Mouse (Mus musculus) stomach, embryonic 16.5 days (tissue): ENCODE results near the gene Hlx. TPM values are rescaled to one million over a fixed set of nuclear protein-coding genes. Genes with fewer than 3 reads are reported as not detected.

Experiments
- ATAC-seq: fragments of 200-750 bp; cut with Nextera tagmentation; 2 replicates; pipeline ENCODE4 v1.8.0; 2017; ENCODE audit warnings: moderate number of reproducible peaks, moderate TSS enrichment; ENCODE audit not compliant: insufficient read depth, low FRiP score
- H3K27ac ChIP-seq: fragments of 300-500 bp; sonication (generic); 2 replicates; pipeline ENCODE4 v1.5.1; 2014; ENCODE audit warnings: low read length
- H3K27me3 ChIP-seq: fragments of 300-500 bp; sonication (generic); 2 replicates; pipeline ENCODE4 v1.6.1; 2014; ENCODE audit warnings: low read length, control low read depth, mixed read lengths; ENCODE audit not compliant: control insufficient read depth, insufficient read depth
- H3K36me3 ChIP-seq: fragments of 300-500 bp; sonication (generic); 2 replicates; pipeline ENCODE4 v1.6.1; 2014; ENCODE audit warnings: low read length; ENCODE audit not compliant: control insufficient read depth, insufficient read depth
- H3K4me1 ChIP-seq: fragments of 300-500 bp; sonication (generic); 2 replicates; pipeline ENCODE4 v1.6.1; 2014; ENCODE audit warnings: low read length, control low read depth, mixed read lengths; ENCODE audit not compliant: control insufficient read depth, insufficient read depth
- H3K4me2 ChIP-seq: fragments of 300-500 bp; sonication (generic); 2 replicates; pipeline ENCODE4 v1.6.1; 2014; ENCODE audit warnings: low read depth, low read length, mixed read lengths
- H3K4me3 ChIP-seq: fragments of 300-500 bp; sonication (generic); replicated peaks from 2 replicates; pipeline ENCODE4 v1.5.1; 2014; ENCODE audit warnings: mild to moderate bottlenecking, low read length
- H3K9ac ChIP-seq: fragments of 300-500 bp; sonication (generic); 2 replicates; pipeline ENCODE4 v1.6.1; 2014; ENCODE audit warnings: low read length
- H3K9me3 ChIP-seq: fragments of 300-500 bp; sonication (generic); replicated peaks from 2 replicates; pipeline ENCODE4 v1.6.1; 2016; ENCODE audit warnings: low read length, control low read depth; ENCODE audit not compliant: control insufficient read depth
- WGBS: fragments of 180-500 bp; shearing (Covaris S2); extraction: QIAGEN DNeasy Blood & Tissue Kit; methylation state at CpG from one replicate; pipeline ENCODE4 v1.1.7; 2014; 5-methylcytosine and 5-hydroxymethylcytosine counted together
- polyA plus RNA-seq: library from polyadenylated mRNA; unstranded; fragments of >200 nt; fragmentation: Nextera tagmentation; extraction: Ambion mirVana; gene quantifications from 2 replicates; pipeline ENCODE4 v1.2.1, GENCODE M21; 2015

Gene Hlx
- polyA plus RNA-seq, 1 experiment from 2014 or later = 8.3 TPM

GRCm38 (mm10) chr1:184763866-184764265 lies 31.4 kb upstream of the Hlx start:
- H3K4me2 ChIP-seq = no peak overlapping the region
- no peaks in the 10 kb centered on the region for H3K27me3 ChIP-seq
- no peak for ATAC-seq
- no peak overlapping the region for H3K27ac ChIP-seq
- H3K36me3 ChIP-seq = no peaks in the 10 kb centered on the region
- H3K9me3 ChIP-seq = no peaks in the 10 kb centered on the region
- no peak overlapping the region for H3K4me3 ChIP-seq
- no peak overlapping the region for H3K9ac ChIP-seq
- 41% methylated on average over 3 of the region's 3 CpGs for WGBS
- no peaks in the 10 kb centered on the region for H3K4me1 ChIP-seq

DNA sequence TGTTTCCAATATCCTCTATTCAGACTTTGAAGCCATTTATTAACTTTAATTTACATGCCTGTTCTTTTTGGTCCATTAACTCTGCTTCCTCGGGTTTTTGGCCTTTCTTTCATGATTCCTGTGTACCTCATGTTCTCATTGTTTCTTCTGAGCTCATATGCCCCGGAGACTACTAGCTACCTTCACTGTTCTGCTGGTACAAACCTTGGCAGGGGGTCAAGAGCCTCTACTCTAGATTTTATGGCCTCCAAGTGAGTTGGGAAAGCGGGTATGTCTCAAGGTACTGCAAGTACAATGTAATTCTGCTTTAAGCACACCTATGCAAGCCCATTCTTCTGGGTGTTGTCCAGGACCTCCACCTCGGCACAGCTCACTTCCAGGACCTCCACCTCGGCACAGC lies 30.5 kb upstream of the Hlx start:
- no peaks in the 10 kb centered on the region for H3K4me1 ChIP-seq
- H3K9me3 ChIP-seq = no peaks in the 10 kb centered on the region
- WGBS = 73% methylated on average over 5 of the region's 5 CpGs
- H3K9ac ChIP-seq = no peak overlapping the region
- no peaks in the 10 kb centered on the region for H3K36me3 ChIP-seq
- no peak for ATAC-seq
- no peak overlapping the region for H3K4me3 ChIP-seq
- H3K27me3 ChIP-seq = no peaks in the 10 kb centered on the region
- no peak overlapping the region for H3K4me2 ChIP-seq
- H3K27ac ChIP-seq = no peak overlapping the region

- H3K27ac ChIP-seq = no peak overlapping the region
- H3K4me1 ChIP-seq = no peaks in the 10 kb centered on the region
- no peaks in the 10 kb centered on the region for H3K36me3 ChIP-seq
- no peak overlapping the region for H3K4me2 ChIP-seq
- H3K4me3 ChIP-seq = no peak overlapping the region
- ATAC-seq = no peak
- WGBS = 65% methylated on average over 4 of the region's 4 CpGs
- no peaks in the 10 kb centered on the region for H3K9me3 ChIP-seq
- H3K27me3 ChIP-seq = no peaks in the 10 kb centered on the region
- H3K9ac ChIP-seq = no peak overlapping the region
Observed at GRCm38 (mm10) chr1:184761988-184762387, 29.6 kb upstream of the Hlx start.

DNA sequence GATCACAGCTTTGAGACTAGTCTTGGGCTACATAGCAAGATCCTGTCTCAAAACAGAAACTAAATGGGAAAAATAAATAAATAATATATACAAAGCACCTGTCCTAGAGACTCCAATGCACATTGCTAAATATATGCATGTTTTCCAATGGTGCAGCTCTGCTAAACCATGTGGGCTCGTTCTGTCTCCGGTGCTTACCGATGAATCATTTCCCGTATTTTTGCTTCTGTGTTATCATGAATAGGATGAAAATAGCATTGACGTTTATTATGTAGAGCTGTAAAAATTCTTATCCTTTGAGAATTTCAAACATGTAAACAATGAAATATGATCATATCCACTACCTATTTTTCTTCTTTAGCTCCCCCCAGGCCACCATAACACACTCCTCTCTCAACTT lies 20.3 kb upstream of the Hlx start:
- Histone ChIP-seq H3K27me3 (no peaks in the 10 kb centered on the region), H3K9ac (no peak overlapping the region), H3K27ac (no peak overlapping the region), H3K4me2 (no peak overlapping the region), H3K36me3 (no peaks in the 10 kb centered on the region), H3K9me3 (no peaks in the 10 kb centered on the region; the same call in 1 of the 2 replicates), H3K4me3 (no peak overlapping the region), H3K4me1 (peaks cover 8% of the 10 kb centered on the region)
- 73% methylated on average over 5 of the region's 5 CpGs for WGBS
- no peak for ATAC-seq

GRCm38 (mm10) chr1:184750114-184750664 lies 17.8 kb upstream of the Hlx start:
- Histone ChIP-seq H3K27ac (no peak overlapping the region), H3K9me3 (no peaks in the 10 kb centered on the region; the same call in 1 of the 2 replicates), H3K4me1 (peaks cover 8% of the 10 kb centered on the region), H3K36me3 (no peaks in the 10 kb centered on the region), H3K27me3 (no peaks in the 10 kb centered on the region), H3K4me3 (no peak overlapping the region), H3K9ac (no peak overlapping the region), H3K4me2 (no peak overlapping the region)
- 77% methylated on average over 11 of the region's 11 CpGs for WGBS
- no peak for ATAC-seq

DNA sequence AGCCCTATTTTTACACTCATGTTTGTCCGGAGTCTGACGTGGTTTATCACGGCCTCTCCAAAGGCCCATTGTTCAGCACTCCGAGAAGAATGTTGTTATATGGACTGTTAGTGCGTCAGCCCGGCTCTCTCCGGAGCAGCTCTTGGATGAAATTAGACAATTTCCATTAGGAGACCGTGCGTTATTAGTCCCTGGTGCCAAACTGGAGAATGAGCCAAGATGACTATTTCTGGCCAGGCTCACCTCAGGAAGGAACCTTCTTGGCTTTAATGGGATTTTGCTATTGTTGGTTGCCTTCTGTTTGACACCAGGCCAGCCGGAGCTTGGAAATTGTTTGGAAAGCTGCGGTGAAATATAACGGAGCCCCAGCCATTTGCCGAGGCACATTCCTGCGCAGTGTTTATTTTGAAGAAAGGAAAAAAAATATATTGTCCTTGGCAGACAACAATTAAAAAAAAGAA lies 16.3 kb upstream of the Hlx start:
- Histone ChIP-seq H3K4me2 (peak overlapping the region; percentile 27), H3K27ac (peak overlapping the region; percentile 29), H3K9ac (no peak overlapping the region), H3K9me3 (no peaks in the 10 kb centered on the region), H3K36me3 (no peaks in the 10 kb centered on the region), H3K4me1 (peaks cover 8% of the 10 kb centered on the region), H3K27me3 (0 out of 2 replicates have a peak, but pooled peaks cover 2% of the 10 kb centered on the region), H3K4me3 (no peak overlapping the region)
- peak; percentile 81 for ATAC-seq
- 29% methylated on average over 14 of the region's 14 CpGs for WGBS

DNA sequence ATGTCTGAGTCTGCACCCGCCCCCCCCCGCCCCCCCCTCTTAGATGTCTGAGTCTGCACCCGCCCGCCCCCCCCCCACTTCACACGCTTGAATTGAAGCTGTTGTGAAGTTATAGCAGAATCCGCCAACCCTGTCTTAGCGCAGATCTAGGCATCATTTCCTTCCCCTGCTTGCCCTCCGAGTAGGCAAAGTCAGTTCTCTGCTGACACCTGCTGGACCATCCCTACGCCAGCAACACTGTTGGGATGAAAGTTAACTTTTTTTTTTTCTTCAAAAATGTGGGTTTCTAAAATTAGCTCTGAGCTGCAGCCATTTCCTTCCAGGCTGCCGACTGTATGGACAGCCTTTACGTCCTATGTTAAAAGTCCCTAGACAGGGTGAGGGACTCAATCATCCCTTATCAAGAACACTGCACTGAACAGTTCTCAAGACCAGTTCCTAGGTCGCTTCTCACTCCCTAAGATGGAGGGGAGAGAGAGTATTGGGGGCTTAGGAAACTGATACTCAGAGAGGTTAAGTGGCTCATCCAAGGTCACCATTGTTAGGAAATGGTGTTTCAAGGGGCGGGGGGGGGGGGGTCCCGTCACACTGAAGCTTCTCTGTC lies 5.6 kb upstream of the Hlx start:
- no peaks in the 10 kb centered on the region for H3K9me3 ChIP-seq
- H3K9ac ChIP-seq = no peak overlapping the region
- H3K27ac ChIP-seq = no peak overlapping the region
- H3K4me1 ChIP-seq = 0 out of 2 replicates have a peak, but pooled peaks cover 3% of the 10 kb centered on the region
- H3K4me3 ChIP-seq = no peak overlapping the region
- ATAC-seq = peak; percentile 66; the same call in 1 of the 2 replicates
- no peak overlapping the region for H3K4me2 ChIP-seq
- WGBS = 8% methylated on average over 12 of the region's 14 CpGs
- H3K27me3 ChIP-seq = peaks cover 51% of the 10 kb centered on the region
- H3K36me3 ChIP-seq = no peaks in the 10 kb centered on the region

DNA sequence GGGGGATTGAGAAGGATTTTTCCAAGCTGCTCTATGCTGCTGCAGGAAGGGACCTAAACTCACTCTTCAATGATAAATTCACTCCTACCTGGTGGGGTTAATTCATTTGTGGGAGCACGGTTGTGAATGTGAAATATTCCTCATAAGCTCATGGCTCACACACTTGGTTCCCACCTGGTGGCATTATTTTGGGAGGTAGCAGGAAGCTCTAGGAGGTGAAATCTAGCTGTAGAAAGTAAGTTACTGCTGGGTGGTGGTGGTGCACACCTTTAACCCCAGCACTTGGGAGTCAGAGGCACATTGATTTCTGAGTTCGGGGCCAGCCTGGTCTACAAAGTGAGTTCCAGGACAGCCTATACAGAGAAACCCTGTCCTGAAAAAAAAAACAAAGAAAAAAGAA lies 4.8 kb upstream of the Hlx start:
- no peak overlapping the region for H3K4me2 ChIP-seq
- no peak overlapping the region for H3K4me3 ChIP-seq
- 0 out of 2 replicates have a peak, but pooled peaks cover 8% of the 10 kb centered on the region for H3K4me1 ChIP-seq
- peaks cover 57% of the 10 kb centered on the region for H3K27me3 ChIP-seq
- ATAC-seq = no peak
- no peak overlapping the region for H3K27ac ChIP-seq
- no peaks in the 10 kb centered on the region for H3K9me3 ChIP-seq
- 43% methylated on average over 2 of the region's 2 CpGs for WGBS
- no peak overlapping the region for H3K9ac ChIP-seq
- H3K36me3 ChIP-seq = no peaks in the 10 kb centered on the region

DNA sequence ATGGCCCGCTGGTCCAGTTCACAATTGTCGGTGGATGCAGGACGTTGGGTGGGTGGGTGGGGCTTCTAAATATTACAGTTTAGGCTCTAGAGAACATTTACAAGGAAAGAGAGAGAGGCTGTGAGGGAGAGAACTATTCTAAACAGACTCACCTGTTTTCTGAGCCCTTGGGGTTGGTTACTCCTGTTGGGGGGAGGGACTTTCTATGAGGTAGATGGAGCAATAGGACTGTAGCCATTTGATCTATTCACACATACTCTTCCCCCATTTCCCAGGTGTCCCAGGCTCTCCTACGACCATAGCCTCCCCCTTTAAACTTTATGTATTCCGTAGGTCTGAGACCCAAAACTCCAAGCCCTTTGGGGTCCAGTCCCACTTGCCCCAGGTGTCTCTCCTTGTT lies 3.8 kb upstream of the Hlx start:
- no peak overlapping the region for H3K9ac ChIP-seq
- 25% methylated on average over 5 of the region's 5 CpGs for WGBS
- 0 out of 2 replicates have a peak, but pooled peaks cover 8% of the 10 kb centered on the region for H3K4me1 ChIP-seq
- H3K27ac ChIP-seq = no peak overlapping the region
- no peaks in the 10 kb centered on the region for H3K36me3 ChIP-seq
- no peak overlapping the region for H3K4me3 ChIP-seq
- H3K27me3 ChIP-seq = peaks cover 64% of the 10 kb centered on the region
- ATAC-seq = no peak
- H3K4me2 ChIP-seq = no peak overlapping the region
- no peaks in the 10 kb centered on the region for H3K9me3 ChIP-seq
